Mouse (Mus musculus): ENCODE results near the gene Morc2a.

The Morc2a gene

DNA sequence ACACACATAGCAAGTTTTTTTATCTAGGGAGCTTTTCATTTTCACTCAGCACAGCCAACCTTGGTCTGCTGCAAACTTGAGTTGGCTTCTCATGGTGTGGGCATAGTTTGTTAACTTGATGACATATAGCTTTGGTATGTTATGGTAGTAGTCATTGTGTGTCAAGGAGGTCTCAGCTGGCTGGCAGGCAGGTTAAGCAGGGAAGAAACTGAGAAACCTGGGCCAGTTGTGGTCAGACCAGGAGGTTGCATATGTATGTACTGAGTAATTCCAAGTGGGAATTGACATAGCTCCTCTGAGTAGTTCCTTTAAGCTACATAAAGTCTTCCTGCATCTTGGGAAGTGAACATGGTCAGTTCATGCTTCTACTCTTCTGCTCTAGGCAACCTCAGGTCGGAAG is 35.2 kb downstream of the Morc2a start:
- DNase-seq (ENCODE audit: low spot score), result no peak

DNA sequence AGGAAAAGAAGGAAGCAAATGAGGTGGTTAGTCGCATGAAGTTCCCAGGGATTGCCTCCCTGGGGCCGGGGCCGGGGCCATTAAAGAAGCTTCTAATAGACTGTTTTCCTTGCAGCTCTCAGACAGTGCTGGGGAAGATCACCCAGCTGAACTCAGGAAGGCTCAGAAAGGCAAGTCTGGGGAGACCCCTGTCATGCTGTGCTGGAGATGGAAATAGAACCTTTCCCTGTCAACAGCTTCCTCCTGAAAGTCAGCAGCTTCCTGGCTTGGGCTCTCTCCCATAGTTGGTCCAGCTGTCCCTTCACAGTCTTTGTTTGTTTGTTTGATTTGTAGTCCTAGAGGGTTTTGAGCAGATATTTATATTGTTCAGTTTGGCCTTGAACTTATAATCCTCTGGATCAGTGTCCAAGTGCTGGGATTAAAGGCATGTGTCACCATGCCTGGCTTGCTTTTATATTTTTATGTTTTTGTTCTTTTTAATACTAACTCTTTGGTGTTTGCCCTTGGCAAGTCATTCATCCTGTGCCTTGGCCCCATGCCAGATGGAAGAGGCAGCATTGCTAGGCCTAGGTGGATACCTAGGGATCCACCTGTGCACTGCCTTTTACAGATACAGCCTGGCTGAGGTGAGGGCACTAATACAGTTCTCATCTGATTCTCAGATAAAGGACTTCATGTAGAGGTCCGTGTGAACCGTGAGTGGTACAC is 35.9 kb downstream of the Morc2a start:
- no peak for DNase-seq (ENCODE audit: low spot score)

- no peak for DNase-seq (ENCODE audit: low spot score)
Observed at GRCm38 (mm10) chr11:3685431-3685830, 36.4 kb downstream of the Morc2a start.

DNA sequence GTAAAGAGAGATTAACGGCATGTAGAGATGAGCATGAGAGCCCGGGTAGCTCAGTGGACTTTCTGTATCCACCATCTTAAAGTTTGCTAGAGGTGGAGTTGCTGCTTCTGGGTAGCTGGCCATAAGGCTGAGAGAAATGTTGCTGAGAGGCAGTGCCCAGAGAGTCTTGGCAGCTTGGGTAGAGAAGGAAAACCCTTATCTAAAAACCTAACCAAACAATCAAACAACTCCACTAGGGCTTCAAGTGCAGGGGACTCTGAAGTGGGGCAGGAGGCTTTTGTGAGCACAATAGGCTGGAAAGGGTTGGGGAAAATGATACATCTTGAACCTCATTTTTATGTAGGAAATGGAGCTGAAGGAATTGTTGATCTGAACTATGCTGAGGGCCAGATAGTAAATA is 37.3 kb downstream of the Morc2a start:
- no peak for DNase-seq (ENCODE audit: low spot score)

DNA sequence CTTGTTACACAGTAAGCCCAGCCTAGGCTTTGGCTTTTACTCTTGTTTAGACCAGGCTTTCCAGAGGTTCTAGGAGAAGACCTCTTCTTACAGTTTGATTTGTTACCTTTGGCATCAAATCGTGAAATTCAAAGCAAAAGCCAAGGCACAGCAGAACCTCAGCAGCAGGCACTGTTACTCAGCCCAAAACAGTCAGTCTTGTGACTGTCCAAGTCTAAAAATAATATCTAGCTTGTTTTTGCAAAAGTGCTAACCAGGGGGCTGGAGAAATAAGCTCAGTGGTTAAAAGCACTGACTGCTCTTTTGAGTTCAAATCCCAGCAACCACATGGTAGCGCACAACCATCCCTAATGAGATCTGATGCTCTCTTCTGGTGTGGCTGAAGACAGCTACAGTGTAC is 37.9 kb downstream of the Morc2a start:
- DNase-seq (ENCODE audit: low spot score), result no peak

- DNase-seq (ENCODE audit: low spot score), result no peak
Observed at GRCm38 (mm10) chr11:3691746-3692145, 42.8 kb downstream of the Morc2a start.

DNA sequence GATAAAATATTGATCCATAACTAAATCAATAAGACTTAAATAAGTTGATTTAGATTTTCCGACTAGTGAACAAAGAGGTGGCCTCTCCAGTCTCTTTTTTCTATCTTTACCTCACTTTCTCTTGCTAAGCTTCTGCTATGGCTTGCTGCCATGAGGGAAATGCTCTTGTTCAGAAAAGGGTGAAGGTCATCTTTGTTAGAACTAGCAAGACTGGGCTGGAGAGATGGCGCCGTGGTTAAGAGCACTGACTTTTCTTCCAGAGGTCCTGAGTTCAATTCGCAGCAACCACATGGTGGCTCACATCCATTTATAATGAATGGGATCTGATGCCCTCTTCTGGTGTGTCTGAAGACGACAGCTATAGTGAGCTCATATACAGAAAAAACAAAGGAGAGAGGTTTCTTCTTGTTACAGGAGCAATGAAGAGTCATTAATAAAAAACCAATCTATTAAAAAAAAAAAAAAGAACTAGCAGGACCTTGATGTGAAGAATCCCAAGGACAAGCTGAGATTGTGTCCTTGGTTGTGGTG is 47.2 kb downstream of the Morc2a start:
- no peak for DNase-seq (ENCODE audit: low spot score)

DNA sequence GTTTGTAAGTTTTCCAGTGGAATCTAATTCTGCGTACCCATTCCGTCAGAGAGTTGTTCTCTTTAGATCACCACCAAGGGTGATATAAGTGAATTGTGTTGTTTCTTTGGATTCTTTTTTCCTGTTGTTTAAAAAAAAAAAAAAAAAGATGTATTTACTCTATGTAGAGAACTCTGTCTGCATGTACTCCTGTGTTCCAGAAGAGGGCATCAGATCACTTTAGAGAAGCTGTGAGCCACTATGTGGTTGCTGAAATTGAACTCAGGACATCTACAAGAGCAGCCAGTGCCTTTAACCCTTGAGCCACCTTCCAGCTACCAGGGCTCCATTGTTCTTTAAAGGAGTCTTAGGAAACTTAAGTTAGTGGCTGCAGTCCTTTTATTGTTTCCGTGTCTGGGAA is 48.5 kb downstream of the Morc2a start:
- DNase-seq (ENCODE audit: low spot score), result no peak

GRCm38 (mm10) chr11:3703089-3703992 is 54.4 kb downstream of the Morc2a start:
- DNase-seq (ENCODE audit: low spot score), result no peak

- no peak for DNase-seq (ENCODE audit: low spot score)
Observed at GRCm38 (mm10) chr11:3704404-3704803, 55.4 kb downstream of the Morc2a start.

GRCm38 (mm10) chr11:3707057-3707456 is 58.1 kb downstream of the Morc2a start:
- no peak for DNase-seq (ENCODE audit: low spot score)

GRCm38 (mm10) chr11:3710203-3710602 is 61.2 kb downstream of the Morc2a start:
- no peak for DNase-seq (ENCODE audit: low spot score)

DNA sequence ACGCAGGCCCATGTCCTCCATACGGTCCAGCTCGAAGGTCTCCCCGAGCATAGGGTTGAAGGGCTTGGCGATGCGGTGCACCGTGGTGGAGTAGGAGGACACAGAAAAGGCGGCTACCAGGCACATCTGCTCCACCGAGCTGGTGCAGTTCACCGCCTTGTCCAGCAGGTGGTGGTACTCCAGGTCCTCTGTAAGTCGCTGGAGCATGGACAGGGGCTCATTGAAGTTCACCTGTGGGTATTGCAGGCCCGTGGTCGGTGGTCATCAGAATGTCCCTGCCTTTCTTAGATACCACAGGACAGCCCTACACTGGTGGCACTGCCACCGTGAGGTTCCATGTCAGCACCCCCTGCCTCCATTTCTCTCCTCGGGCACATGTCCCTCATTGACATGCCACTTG is 65.5 kb downstream of the Morc2a start:
- DNase-seq (ENCODE audit: low spot score), result peak; percentile 74

DNA sequence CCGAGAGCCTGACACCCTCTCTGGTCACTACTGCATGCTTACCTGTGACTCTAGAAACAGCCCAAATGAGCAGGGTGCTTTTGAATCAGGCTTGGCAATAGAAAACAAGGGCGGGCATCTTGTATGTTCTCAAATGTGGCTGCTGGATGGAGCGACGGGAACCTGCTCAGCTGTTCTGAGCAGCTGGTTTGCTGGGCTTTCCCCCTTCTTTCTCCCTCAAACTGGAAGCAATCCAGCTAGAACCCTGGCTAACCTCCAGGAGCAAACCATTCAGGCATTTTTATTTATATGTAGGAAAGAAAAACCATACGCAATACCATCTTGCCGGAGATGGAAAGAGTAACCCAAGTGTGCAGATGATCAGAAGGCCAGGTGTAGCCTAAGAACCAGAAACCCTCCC is 67.7 kb downstream of the Morc2a start:
- DNase-seq (ENCODE audit: low spot score), result no peak

DNA sequence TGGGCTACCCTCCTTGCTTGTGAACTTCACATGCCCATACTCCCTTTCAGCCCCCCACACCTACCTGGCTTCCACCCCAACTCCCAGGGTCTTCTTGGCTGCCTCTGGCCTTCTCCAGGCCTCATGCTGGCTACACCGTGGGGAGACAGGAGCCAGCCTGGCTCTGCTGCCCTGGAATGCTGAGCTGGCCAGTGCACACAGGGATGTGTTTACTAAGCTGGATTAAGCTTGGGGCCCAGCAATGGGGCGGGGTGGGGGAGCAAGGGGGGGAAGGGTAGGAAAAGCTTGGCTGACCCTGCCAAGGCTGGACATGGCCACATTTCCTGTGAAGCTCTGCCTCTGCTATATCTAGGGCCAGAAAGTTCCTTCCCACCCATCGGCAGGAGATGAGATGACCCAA is 73.0 kb downstream of the Morc2a start:
- DNase-seq (ENCODE audit: low spot score), result no peak

DNA sequence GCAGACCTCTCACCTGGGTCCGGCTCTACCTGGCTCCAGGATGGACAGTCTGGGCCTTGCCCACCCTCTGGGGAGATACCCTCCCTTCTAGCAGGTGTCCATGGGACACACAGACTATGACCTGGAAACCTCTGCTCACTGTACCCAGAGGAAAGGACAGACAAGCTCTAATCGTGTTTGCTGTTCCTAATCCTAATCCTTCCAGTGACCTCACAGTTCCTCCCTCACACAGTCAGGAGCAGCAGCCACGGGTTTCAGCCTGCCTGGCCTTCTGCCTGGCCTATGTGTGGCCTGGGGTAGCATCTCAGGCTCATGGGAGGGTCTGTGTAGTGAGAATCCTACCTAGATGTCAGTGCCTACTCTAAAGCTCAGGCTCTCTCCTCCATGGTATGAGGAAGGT is 73.9 kb downstream of the Morc2a start:
- DNase-seq (ENCODE audit: low spot score), result no peak

GRCm38 (mm10) chr11:3723910-3724309 is 74.9 kb downstream of the Morc2a start:
- DNase-seq (ENCODE audit: low spot score), result peak; percentile 57

DNA sequence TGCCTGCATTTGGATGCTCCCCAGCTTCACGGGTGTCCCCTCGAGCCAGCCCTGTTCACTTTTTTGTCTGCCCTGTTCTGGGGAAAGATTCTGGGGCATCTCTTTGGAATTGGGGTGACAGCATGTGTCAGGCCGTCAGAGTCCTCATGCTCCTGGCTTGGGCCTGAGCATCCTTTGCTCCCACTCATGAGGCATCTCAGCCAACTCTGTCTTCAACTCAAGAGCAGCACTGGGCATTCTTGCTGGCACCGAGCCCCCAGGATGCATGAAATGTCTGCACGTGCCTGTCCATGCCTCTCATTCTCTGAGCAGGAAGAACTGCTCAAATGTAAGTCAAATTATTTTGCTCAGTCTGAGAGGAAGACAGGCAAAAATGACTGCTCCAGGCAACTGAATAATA is 75.7 kb downstream of the Morc2a start:
- no peak for DNase-seq (ENCODE audit: low spot score)

- no peak for DNase-seq (ENCODE audit: low spot score)
Observed at GRCm38 (mm10) chr11:3725331-3726054, 76.5 kb downstream of the Morc2a start.

DNA sequence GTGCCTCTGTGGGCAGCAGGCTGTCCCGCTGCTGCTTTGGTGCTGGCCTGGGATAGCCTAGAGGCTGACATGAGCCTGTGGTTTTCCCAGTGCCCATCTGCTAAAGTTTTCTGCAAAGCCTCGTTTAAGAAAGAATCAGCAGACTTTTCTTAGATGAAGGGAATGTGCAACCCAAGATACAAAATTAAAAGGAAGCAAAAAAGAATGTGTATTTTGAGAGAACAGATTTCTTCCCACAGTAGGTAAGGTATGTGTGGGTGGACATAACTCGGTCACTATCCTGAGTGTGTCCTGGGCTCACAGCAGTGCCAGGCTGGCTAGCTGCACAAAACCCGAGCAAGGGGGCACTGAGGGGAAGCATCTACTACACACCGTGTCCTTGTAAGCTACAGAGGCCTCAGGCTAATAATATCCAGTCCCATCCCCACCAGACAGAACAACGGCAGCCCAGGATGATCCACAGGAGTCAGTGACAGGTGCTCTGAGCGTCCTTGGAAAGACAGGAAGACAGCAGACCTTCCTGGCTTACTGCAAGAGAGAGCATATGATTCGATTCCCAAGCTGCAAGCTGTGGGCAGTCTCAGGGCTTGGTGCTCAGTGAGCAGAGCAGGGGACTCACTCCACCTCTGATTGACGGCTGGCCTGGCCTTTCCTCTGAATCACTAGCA is 78.6 kb downstream of the Morc2a start:
- no peak for DNase-seq (ENCODE audit: low spot score)

DNA sequence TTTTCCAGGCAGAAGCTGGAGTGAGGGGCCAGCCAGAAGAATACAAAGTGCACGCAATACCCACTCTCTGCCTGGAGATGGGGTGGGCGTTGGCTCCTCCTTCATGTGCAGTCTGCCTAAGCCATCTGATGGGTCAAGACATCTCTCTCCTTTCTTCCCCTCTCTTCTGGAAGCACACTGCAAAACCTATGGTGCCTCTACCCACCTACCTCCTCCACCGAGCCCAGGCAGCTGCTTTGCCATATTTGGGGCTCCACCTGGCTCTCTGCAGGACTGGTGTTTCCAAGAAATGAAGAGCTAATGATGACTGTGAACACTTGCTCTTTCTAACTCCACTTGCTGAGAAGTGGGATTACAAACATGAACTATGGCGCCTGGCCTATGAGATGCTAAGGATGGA is 82.5 kb downstream of the Morc2a start:
- DNase-seq (ENCODE audit: low spot score), result no peak
